Mouse (Mus musculus) right cerebral cortex, postnatal 36 days (tissue): ENCODE data around the gene Plekhg2.
A peak's percentile ranks its signal among the peaks of the same experiment; 100 is the strongest.

ENCODE experiments used
- DNase-seq, 2 experiments: peaks; one replicate each; pipeline ENCODE4 v3.0.0; 2022; ENCODE audit warnings: low spot score in 2 of 2, mixed read lengths in 1 of 2

Plekhg2 gene

GRCm38 (mm10) chr7:28338108-28338998 lies 34.0 kb downstream of the Plekhg2 start, which contains the start of gene Supt5:
Gene Supt5 (minus strand): TSS chr7:28338746.
- DNase-seq: peak; percentile 95 to 96

DNA sequence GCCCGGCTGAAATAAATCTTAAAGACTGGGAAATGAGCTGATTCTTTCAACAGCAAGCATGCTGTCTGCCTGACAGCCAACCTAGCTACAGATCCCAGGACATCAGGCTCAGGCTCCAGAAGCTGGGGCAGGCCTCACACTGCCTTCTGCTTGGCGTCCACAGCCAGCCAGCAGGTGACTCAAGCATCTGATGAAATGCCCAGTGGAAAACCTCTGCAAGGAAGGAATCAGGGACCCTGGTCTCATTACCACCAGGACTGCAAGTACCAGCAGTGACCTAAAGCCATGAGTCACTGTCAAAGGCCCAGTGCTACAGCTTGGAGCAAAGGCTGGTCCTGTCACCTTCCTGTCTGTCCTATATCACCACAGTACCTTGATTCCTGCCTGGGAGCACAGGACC lies 36.9 kb downstream of the Plekhg2 start:
- DNase-seq: no peak

DNA sequence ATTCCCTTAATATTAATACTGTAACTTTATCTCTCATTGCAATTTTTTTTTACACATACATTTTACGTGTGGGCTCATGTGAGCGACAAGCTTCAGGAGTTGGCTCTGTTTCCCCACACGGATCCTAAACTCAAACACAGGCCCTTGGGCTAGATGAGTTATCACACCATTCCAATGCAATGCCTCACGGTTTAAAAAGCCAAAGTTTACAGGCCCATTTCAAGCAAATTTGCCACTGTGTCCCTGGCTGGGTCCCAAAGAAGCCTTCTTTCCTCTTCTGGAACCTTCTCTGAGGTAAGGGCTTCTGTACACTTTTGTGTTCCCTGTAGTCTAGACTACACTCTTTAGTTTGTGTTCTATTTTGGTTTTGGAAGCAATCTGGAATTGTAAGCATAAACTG lies 37.9 kb downstream of the Plekhg2 start:
- no peak for DNase-seq

DNA sequence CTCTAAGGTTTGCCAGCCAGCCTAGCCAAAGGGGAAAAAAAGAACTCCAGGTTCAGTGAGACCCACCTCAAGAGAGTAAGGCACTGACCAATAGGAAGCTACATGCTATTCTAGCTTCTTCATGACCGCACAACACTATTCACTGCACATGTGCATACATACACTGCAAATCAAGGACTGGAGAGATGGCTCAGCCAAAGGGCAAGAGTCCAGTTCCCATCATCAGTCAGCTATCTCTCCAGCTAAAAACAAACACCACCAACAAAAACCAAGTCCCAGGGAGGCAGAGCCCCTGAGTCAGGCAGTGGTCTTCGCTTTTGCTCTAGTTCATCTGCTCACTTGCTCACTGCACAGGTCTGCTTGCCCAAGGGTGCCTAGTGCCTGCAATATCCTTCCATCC lies 44.1 kb downstream of the Plekhg2 start:
- DNase-seq: no peak

- DNase-seq: no peak
Measured at GRCm38 (mm10) chr7:28326457-28326856, 45.9 kb downstream of the Plekhg2 start.

GRCm38 (mm10) chr7:28325293-28325692 lies 47.1 kb downstream of the Plekhg2 start:
- DNase-seq: no peak

- DNase-seq: no peak
Measured at GRCm38 (mm10) chr7:28321974-28322720, 50.3 kb downstream of the Plekhg2 start.

DNA sequence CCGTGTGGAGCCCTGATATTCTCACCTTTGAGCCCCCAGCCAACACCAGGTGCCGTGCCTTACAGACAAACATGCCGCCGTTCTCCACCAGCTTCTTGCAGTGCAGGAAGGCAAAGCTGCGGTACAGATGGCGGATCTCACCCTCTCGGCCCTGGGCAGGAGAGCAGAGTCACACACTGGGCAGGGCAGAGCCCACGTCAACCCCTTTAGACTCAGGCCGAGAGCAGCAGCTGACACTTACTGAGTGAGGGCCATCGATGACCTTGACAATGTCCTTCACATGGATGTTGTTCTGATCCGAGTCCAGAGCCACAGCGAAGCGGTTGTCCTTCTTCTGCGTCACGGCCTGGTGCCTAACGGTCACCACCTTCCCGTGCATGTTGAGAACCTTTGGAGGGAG lies 53.7 kb downstream of the Plekhg2 start:
- DNase-seq: no peak

- no peak for DNase-seq
Measured at GRCm38 (mm10) chr7:28318036-28318435, 54.4 kb downstream of the Plekhg2 start.

DNA sequence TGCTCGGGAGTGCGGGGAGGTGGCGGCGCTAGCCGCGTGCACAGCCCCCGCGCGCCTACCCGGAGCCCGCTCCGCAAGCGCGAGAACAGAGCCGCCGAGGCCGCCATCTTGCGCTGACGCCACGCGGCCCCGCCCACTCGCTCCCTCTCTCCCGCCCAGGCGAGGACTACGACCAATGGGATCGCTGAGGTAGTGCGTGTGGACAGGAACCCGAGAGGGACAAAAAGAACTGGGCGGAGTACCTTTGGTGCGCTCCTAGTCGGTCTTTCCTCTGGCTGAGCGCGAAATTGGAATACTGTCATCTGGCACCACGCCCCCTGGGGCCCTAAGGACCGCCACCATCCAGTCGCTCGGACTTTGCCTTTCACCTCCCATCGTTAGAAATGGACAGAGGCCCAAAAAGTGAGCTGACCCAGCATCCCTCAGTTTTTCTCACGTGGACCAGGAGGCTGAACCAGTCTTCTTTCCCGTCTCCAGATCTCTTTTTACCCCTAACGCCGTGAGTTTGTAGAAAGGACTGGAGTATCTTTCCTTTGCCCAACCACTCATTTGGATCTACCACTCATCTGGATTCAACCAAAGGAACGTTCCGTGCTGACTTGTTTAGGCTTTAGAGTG lies 60.4 kb downstream of the Plekhg2 start, which contains the start of gene Timm50:
Timm50 (minus strand) TSS at position 147 of the 618 bp plus-strand sequence.
- DNase-seq: peak; percentile 96 to 97

DNA sequence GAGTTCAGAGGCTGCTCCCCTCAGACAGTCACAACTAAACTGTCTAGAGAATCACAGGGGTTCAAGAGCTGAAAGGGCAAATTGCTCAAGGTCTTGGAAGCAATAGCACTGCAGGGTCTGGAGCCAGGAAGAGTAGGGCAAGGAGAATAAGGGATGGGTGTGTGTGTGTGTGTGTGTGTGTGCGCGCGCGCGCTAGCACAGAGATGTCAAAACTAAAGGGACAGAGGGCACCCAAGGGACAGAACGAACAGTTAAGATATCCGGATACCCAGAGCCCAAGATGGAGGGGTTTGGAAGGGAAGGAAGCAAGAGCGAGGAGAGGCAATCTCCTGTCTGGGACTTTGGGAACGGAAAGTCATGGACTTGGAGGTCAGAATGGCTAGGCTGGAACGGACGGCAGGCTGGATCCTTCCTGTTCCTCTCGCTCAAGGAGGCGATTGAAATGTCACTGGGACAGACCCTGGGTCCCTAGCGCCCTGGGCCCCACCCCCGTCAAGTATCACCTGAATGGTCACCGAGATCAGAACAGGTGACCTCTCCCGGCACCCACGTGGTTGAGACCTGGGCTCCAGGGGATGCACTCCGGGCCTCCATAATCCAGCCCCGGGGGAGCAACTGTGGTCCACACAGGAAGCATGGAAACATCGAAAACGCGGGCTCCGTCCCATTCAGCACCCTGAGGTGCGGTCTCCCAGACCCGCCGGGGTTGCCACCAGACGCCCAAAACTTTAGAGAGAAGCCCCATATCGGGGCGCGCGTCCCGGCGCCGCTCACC lies 61.1 kb downstream of the Plekhg2 start:
- no peak for DNase-seq

DNA sequence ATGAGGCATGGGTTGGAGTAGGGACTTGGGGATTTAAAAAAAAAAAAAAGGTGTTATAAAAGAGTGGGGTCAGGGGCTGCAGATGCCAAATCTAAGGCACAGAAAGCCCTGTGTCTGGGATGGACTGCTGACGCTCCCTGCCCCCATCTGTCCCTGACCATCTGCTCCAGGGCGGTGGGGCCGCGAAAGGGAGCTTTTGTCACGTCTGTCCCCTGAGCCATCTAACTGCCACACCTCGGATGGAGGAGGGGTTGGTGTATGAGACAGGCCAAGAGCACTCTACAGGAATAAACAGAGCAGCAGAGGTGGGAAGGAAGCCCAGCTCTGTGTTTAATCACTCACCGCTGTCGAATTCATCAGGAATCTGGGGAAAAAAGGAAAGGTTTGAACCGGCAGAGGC lies 62.7 kb downstream of the Plekhg2 start:
- no peak for DNase-seq
